Mouse (Mus musculus): ENCODE measurements around the gene Rybp.

GRCm38 (mm10) chr6:100288016-100288729 is 888 bp upstream of the Rybp start:
- TF ChIP-seq CTCF (IDR thresholded peaks at IDR 0.05; ENCODE audit: low read depth, low read length) (no peak), POLR2A (IDR thresholded peaks at IDR 0.05; ENCODE audit: extremely low read depth, insufficient read depth, low read length) (no peak)

Measured in liver, adult 2 months (tissue).